ENCODE assay signal across 25 mouse cellular contexts in the genomic region with DNA sequence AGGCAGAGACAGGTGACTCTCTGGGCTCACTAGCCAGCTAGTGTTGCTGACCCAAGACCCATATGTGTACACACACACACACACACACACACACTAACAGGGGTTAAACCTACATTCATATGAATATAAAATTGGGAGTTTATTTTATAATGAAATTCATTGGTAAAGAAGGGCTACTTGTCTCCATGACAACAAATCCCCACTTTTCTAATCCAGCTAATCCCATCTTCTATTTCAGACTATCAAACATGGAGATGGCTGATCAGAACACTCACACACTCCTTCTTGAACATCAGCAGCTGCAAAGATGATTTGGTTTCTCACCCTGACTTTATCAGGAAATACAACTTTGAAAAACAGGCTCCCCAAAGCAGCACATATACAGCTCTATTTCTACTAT.
"Had no signal": no experiment of that assay in that cellular context is flagged by ENCODE, and none has a peak within 500 bp of the region (broad histone marks: within the 10 kb centered on the region; RNA-seq: fewer than 3 reads in every experiment).

No protein-coding gene starts in this region.

- ATAC-seq: hindbrain, embryonic 16.5 days; inflammation-experienced regulatory T-cells, adult 6 months; intestine, postnatal 0 days had no signal

- H3K4me2 ChIP-seq: heart, embryonic 12.5 days; hindbrain, embryonic 12.5 days; hindbrain, embryonic 14.5 days; limb, embryonic 12.5 days had no signal

- H3K4me3 ChIP-seq: gastrocnemius, adult 2 months; heart, embryonic 10.5 days; heart, embryonic 12.5 days; hindbrain, embryonic 10.5 days; hindbrain, embryonic 12.5 days; intestine, embryonic 15.5 days; layer of hippocampus, adult 2 months; left cerebral cortex, adult 2 months; limb, embryonic 10.5 days; limb, embryonic 12.5 days had no signal

- H3K9ac ChIP-seq: heart, embryonic 12.5 days; hindbrain, embryonic 12.5 days; hindbrain, embryonic 14.5 days; intestine, embryonic 15.5 days; limb, embryonic 12.5 days had no signal

- DNase-seq: gastrocnemius, adult 2 months; gastrocnemius, postnatal 10 days; gastrocnemius, postnatal 25 days; heart, adult 18-20 months; heart, postnatal 10 days; heart, postnatal 4 days; kidney, adult 18-20 months; kidney, adult 8-10 months; kidney, postnatal 10 days; kidney, postnatal 25 days; kidney, postnatal 4 days; liver had no signal

- H3K27ac ChIP-seq: heart, embryonic 10.5 days; hindbrain, embryonic 10.5 days; hindbrain, embryonic 12.5 days; hindbrain, embryonic 14.5 days; intestine, embryonic 15.5 days; layer of hippocampus, adult 2 months; left cerebral cortex, adult 2 months; limb, embryonic 12.5 days had no signal

- H3K36me3 ChIP-seq: heart, embryonic 10.5 days; heart, embryonic 12.5 days; hindbrain, embryonic 10.5 days; hindbrain, embryonic 12.5 days; intestine, embryonic 15.5 days; limb, embryonic 10.5 days; limb, embryonic 12.5 days had no signal

- H3K27me3 ChIP-seq: heart, embryonic 12.5 days; hindbrain, embryonic 12.5 days; intestine, embryonic 15.5 days; limb, embryonic 12.5 days had no signal

- H3K9me3 ChIP-seq: heart, embryonic 10.5 days; heart, embryonic 12.5 days; hindbrain, embryonic 10.5 days; hindbrain, embryonic 12.5 days; intestine, embryonic 15.5 days; limb, embryonic 10.5 days; limb, embryonic 12.5 days had no signal
